Mouse (Mus musculus) forebrain, postnatal 0 days (tissue): ENCODE data around the gene Cdk5rap2. TPM values are rescaled to one million over a fixed set of nuclear protein-coding genes. Genes with fewer than 3 reads are reported as not detected.
A peak's percentile ranks its signal among the peaks of the same experiment; 100 is the strongest.

Experiments used
- ATAC-seq: fragments of 200-750 bp; cut with Nextera tagmentation; 2 replicates; pipeline ENCODE4 v1.8.0; 2017; ENCODE audit warnings: mild to moderate bottlenecking, moderate library complexity
- DNase-seq: peaks from one replicate; pipeline ENCODE4 v3.0.0-alpha.2; 2015
- H3K27ac ChIP-seq: fragments of 300-500 bp; sonication (generic); 2 replicates; pipeline ENCODE4 v1.5.1; 2014; ENCODE audit warnings: low read depth, mild to moderate bottlenecking, antibody characterized with exemption, low read length, moderate library complexity, mixed read lengths
- H3K27me3 ChIP-seq: fragments of 300-500 bp; sonication (generic); 2 replicates; pipeline ENCODE4 v1.6.1; 2014; ENCODE audit warnings: mild to moderate bottlenecking, low read length, mixed read lengths; ENCODE audit not compliant: insufficient read depth
- H3K36me3 ChIP-seq: fragments of 300-500 bp; sonication (generic); 2 replicates; pipeline ENCODE4 v1.6.1; 2014; ENCODE audit warnings: mild to moderate bottlenecking, moderate library complexity; ENCODE audit not compliant: insufficient read depth
- H3K4me1 ChIP-seq: fragments of 300-500 bp; sonication (generic); 2 replicates; pipeline ENCODE4 v1.6.1; 2014; ENCODE audit warnings: antibody characterized with exemption; ENCODE audit not compliant: insufficient read depth
- H3K4me2 ChIP-seq: fragments of 300-500 bp; sonication (generic); 2 replicates; pipeline ENCODE4 v1.6.1; 2014; ENCODE audit warnings: low read depth, mild to moderate bottlenecking, moderate library complexity
- H3K4me3 ChIP-seq: fragments of 300-500 bp; sonication (generic); 2 replicates; pipeline ENCODE4 v1.5.1; 2014; ENCODE audit warnings: low read depth, low read length, mixed read lengths
- H3K9ac ChIP-seq: fragments of 300-500 bp; sonication (generic); 2 replicates; pipeline ENCODE4 v1.6.1; 2014; ENCODE audit warnings: mild to moderate bottlenecking
- H3K9me3 ChIP-seq: fragments of 300-500 bp; sonication (generic); 2 replicates; pipeline ENCODE4 v1.6.1; 2016; ENCODE audit warnings: low read length
- CTCF ChIP-seq: sonication (generic); IDR thresholded peaks from 2 replicates; pipeline ENCODE4 v1.5.1; 2016; ENCODE audit warnings: antibody characterized with exemption, control low read depth, low read depth
- WGBS: fragments of 180-500 bp; shearing (Covaris S2); extraction: QIAGEN DNeasy Blood & Tissue Kit; methylation state at CpG from one replicate; pipeline ENCODE4 v1.1.7; 2014; 5-methylcytosine and 5-hydroxymethylcytosine counted together
- polyA plus RNA-seq: library from polyadenylated mRNA; unstranded; fragments of >200 nt; fragmentation: Nextera tagmentation; extraction: Ambion mirVana; gene quantifications from 2 replicates; pipeline ENCODE4 v1.2.1, GENCODE M21; 2015
- total RNA-seq: library from RNA; depleted of rRNA; stranded (reverse); fragments of >200 nt; gene quantifications from 2 replicates; pipeline ENCODE4 v1.2.3, GENCODE M21; 2014

The Cdk5rap2 gene
- total and polyA plus RNA-seq, 2 experiments from 2014 or later = 6.1 to 16.7 TPM

DNA sequence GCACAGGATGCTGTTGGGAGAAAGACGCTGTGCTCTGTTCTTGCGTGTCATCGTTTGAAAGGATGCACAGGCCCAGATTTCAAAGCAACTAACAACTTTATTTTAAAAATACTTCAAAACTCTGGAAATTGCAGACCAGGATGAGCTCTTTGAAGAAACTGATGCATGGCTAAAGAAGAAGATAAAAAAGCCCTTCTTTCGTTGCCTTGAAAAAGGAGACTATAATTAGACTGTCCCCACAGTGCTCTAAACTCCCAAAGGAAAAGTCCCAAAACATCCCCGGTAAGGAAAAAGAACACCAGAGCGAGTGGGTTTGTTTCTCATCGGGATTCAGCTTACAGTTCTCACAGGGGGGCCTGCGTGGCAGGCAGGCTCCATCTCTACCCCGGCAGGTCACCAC is 151.4 kb downstream of the Cdk5rap2 start:
- peaks cover 9% of the 10 kb centered on the region for H3K4me1 ChIP-seq
- H3K27me3 ChIP-seq = no peaks in the 10 kb centered on the region
- no peak for ATAC-seq
- H3K9me3 ChIP-seq = no peaks in the 10 kb centered on the region
- no peak overlapping the region for H3K4me2 ChIP-seq
- peak overlapping the region; percentile 50 for H3K27ac ChIP-seq
- DNase-seq = no peak
- no peak for TF ChIP-seq CTCF
- peaks cover 29% of the 10 kb centered on the region for H3K36me3 ChIP-seq
- H3K9ac ChIP-seq = no peak overlapping the region
- no peak overlapping the region for H3K4me3 ChIP-seq
- 46% methylated on average over 9 of the region's 9 CpGs for WGBS

DNA sequence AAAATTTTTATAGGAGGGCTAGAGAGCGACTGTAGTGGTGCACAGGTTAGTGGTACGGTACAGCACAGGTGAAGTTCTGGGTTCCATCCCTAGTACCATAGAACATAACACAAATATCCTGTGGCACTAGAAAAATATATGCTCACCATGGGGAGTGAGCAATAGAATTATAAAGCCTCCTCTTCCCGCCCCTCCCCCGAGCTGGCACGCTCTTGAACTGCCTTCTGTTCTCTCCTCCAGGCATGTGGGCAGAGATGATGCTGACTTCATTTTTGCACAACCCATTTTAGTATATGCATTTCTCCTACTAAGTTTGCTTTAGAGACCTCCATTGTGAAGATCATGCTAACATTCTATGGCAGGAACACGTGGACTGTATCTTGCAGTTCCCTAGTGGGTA is 152.0 kb downstream of the Cdk5rap2 start:
- no peaks in the 10 kb centered on the region for H3K27me3 ChIP-seq
- WGBS = 71% methylated on average over 6 of the region's 6 CpGs
- peaks cover 9% of the 10 kb centered on the region for H3K4me1 ChIP-seq
- no peak for TF ChIP-seq CTCF
- peaks cover 27% of the 10 kb centered on the region for H3K36me3 ChIP-seq
- H3K27ac ChIP-seq = peak overlapping the region; percentile 2; the same call in 1 of the 2 replicates
- DNase-seq (peak; percentile 72), ATAC-seq (peak; percentile 70)
- no peak overlapping the region for H3K4me3 ChIP-seq
- H3K9me3 ChIP-seq = no peaks in the 10 kb centered on the region
- no peak overlapping the region for H3K4me2 ChIP-seq
- no peak overlapping the region for H3K9ac ChIP-seq

DNA sequence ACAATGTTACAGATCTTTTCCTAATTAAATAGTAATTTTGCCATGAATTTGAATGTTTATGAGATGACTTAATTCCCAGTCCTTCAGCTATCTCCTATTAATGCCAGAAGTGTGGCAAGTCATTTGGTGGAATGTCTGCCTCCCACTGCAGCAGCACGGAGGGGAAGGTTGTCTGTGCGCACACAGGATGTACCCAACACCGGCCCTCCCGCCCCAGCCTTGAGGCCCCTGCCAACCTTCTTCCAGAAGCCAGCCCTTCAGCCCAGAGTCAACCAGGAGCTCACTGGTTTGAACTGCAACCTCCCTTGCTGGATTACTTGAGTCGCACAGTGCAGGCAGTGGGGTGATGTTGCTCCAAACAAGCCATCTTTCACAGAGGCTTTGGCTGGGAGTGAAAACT is 158.5 kb downstream of the Cdk5rap2 start:
- no peak for TF ChIP-seq CTCF
- 86% methylated on average over 5 of the region's 5 CpGs for WGBS
- Histone ChIP-seq H3K4me3 (no peak overlapping the region), H3K4me2 (no peak overlapping the region), H3K27ac (no peak overlapping the region), H3K27me3 (no peaks in the 10 kb centered on the region), H3K9me3 (no peaks in the 10 kb centered on the region), H3K36me3 (peaks cover 14% of the 10 kb centered on the region; the same call in 1 of the 2 replicates), H3K9ac (no peak overlapping the region), H3K4me1 (no peaks in the 10 kb centered on the region)
- DNase-seq = no peak
- ATAC-seq = no peak

GRCm38 (mm10) chr4:70245706-70246105 is 164.5 kb downstream of the Cdk5rap2 start:
- no peak overlapping the region for H3K4me2 ChIP-seq
- H3K9me3 ChIP-seq = no peaks in the 10 kb centered on the region
- 92% methylated on average over 6 of the region's 6 CpGs for WGBS
- no peak for TF ChIP-seq CTCF
- no peaks in the 10 kb centered on the region for H3K27me3 ChIP-seq
- H3K27ac ChIP-seq = no peak overlapping the region
- peaks cover 15% of the 10 kb centered on the region for H3K36me3 ChIP-seq
- no peak overlapping the region for H3K4me3 ChIP-seq
- H3K9ac ChIP-seq = no peak overlapping the region
- DNase-seq (no peak), ATAC-seq (no peak)
- no peaks in the 10 kb centered on the region for H3K4me1 ChIP-seq

GRCm38 (mm10) chr4:70243561-70244120 is 166.6 kb downstream of the Cdk5rap2 start:
- Histone ChIP-seq H3K9me3 (no peaks in the 10 kb centered on the region), H3K9ac (no peak overlapping the region), H3K36me3 (peaks cover 28% of the 10 kb centered on the region), H3K4me2 (no peak overlapping the region), H3K4me1 (no peaks in the 10 kb centered on the region), H3K27me3 (no peaks in the 10 kb centered on the region), H3K4me3 (no peak overlapping the region), H3K27ac (no peak overlapping the region)
- no peak for ATAC-seq
- no peak for TF ChIP-seq CTCF
- no peak for DNase-seq
- WGBS = 27% methylated on average over 3 of the region's 3 CpGs

- DNase-seq = no peak
- H3K9me3 ChIP-seq = no peaks in the 10 kb centered on the region
- H3K36me3 ChIP-seq = peaks cover 43% of the 10 kb centered on the region
- no peak overlapping the region for H3K4me2 ChIP-seq
- no peak for ATAC-seq
- no peak overlapping the region for H3K27ac ChIP-seq
- 94% methylated on average over 7 of the region's 7 CpGs for WGBS
- H3K4me3 ChIP-seq = no peak overlapping the region
- H3K4me1 ChIP-seq = no peaks in the 10 kb centered on the region
- H3K27me3 ChIP-seq = no peaks in the 10 kb centered on the region
- TF ChIP-seq CTCF = no peak
- H3K9ac ChIP-seq = no peak overlapping the region
Observed at GRCm38 (mm10) chr4:70239731-70240130, 170.5 kb downstream of the Cdk5rap2 start.

DNA sequence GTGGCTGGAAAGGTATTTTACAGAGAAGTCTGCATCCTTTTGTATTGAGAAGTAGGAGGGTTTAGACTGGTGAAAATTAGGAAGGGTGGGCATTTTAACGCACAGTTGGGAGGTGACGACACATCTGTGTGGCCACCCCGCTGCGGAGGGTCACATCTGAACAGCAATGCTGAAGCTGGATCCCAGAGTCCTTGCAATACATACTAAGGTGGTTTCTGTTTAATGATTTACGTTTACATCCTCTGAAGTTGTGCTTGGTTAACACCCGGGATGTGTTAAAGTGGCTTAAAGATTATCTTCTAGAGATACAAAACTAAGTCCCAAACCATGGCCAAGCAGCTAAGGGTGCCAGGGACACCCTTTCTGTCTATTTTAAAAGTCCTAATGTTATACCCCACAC is 171.4 kb downstream of the Cdk5rap2 start:
- Histone ChIP-seq H3K36me3 (peaks cover 48% of the 10 kb centered on the region), H3K4me2 (no peak overlapping the region), H3K9ac (no peak overlapping the region), H3K27me3 (no peaks in the 10 kb centered on the region), H3K4me1 (no peaks in the 10 kb centered on the region), H3K9me3 (no peaks in the 10 kb centered on the region), H3K27ac (no peak overlapping the region), H3K4me3 (no peak overlapping the region)
- WGBS = 96% methylated on average over 6 of the region's 6 CpGs
- ATAC-seq (no peak), DNase-seq (no peak)
- TF ChIP-seq CTCF = no peak

- H3K9me3 ChIP-seq = no peaks in the 10 kb centered on the region
- DNase-seq = no peak
- no peaks in the 10 kb centered on the region for H3K4me1 ChIP-seq
- no peak overlapping the region for H3K9ac ChIP-seq
- H3K36me3 ChIP-seq = peaks cover 21% of the 10 kb centered on the region
- WGBS = 68% methylated on average over 3 of the region's 3 CpGs
- no peak overlapping the region for H3K4me2 ChIP-seq
- H3K27me3 ChIP-seq = no peaks in the 10 kb centered on the region
- TF ChIP-seq CTCF = no peak
- no peak overlapping the region for H3K4me3 ChIP-seq
- ATAC-seq = no peak
- no peak overlapping the region for H3K27ac ChIP-seq
Observed at GRCm38 (mm10) chr4:70232383-70232782, 177.9 kb downstream of the Cdk5rap2 start.
